Mouse (Mus musculus) small intestine, adult 2 months (tissue): ENCODE results near the gene Cth.

Experiments
- CTCF ChIP-seq: fragments of 200-500 bp; IDR thresholded peaks from 2 replicates; pipeline ENCODE4 v1.5.1; 2012; ENCODE audit warnings: low read depth, mild to moderate bottlenecking, control low read depth, inconsistent platforms, low read length, moderate library complexity, mixed read lengths; ENCODE audit not compliant: insufficient replicate concordance, insufficient read length; ENCODE audit errors: extremely low read depth
- POLR2A ChIP-seq: fragments of 200-500 bp; IDR thresholded peaks from 2 replicates; pipeline ENCODE4 v1.6.1; 2012; ENCODE audit warnings: low read depth, mild to moderate bottlenecking, control low read depth, inconsistent platforms, low read length, moderate library complexity

DNA sequence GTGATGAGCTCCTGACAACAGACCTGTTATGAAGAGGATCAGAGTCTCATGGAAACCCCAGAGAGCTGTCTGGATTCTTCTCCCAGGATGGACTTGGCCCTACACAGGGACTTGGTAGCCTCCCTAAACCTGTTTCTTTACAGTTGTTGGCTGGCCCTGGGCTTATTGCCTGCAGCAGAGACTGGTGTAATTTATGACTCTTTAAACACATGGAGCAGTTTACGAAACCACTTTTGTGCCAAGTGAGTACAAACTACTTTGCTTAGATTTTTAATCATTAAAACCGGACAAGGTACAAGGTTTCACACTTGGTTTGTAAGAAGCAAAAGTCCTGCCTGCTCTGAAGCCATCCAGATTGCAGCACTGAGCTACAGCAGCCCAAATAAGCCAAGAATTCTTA lies 12.7 kb downstream of the Cth start:
- TF ChIP-seq CTCF (no peak), POLR2A (no peak)
